Mouse (Mus musculus): ENCODE results near the gene Stk11ip.
A peak's percentile ranks its signal among the peaks of the same experiment; 100 is the strongest.

DNA sequence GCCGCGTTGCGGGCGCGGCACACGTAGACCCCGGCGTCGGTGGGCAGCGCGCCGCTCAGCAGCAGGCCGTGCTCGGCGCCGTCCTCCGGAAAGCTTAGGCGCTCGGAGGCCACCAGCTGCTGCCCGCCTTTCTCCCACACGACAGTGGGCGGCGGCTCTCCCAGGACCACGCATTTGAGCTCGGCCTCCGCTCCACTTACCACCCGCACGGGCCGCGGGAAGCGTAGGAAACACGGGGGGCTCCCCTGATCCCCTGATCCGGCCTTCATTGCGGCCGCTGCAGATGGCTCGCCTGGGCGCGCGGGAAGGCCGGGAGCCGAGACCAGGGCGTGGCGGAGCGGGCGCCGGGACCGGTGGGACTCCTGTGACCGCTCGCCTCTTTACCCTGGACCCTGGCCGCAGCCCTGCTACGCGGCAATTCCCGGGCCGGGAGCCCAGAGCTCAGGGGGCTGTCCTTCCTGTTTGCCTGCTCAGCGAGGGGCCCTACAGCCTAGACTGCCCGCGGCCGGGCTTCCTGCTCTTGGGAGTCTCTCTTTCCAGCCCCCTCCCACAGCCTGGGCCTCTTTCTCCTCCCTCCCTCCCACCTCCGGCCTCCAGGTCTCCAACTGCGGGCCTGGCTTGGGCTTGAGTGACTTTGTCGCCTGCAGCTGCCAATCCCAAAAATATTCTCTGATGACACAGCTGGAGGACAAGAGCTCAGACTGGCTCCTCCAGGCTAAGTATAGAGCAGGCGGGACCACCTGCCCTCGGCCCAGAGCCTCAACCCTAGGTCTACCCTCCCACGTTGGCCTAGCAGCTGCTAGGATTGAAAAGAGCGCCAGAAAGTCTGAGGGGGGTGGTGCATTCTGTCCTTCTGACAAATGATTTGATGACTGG, 15.1 kb upstream of the Stk11ip start, which contains the start of gene Obsl1:
- no peak for TF ChIP-seq CTCF (IDR thresholded peaks at IDR 0.05; ENCODE audit: low read depth)
- peak; percentile 79 for TF ChIP-seq EP300 (IDR thresholded peaks at IDR 0.05; ENCODE audit: low read depth)

Data from heart, postnatal 0 days (tissue).